Mouse (Mus musculus) limb, embryonic 12.5 days (tissue): ENCODE results near the gene Gm43738. TPM values are rescaled to one million over a fixed set of nuclear protein-coding genes. Genes with fewer than 3 reads are reported as not detected.
A peak's percentile ranks its signal among the peaks of the same experiment; 100 is the strongest.

Experiments used
- ATAC-seq: fragments of 200-750 bp; cut with Nextera tagmentation; 2 replicates; pipeline ENCODE4 v1.8.0; 2017; ENCODE audit warnings: low read depth, moderate TSS enrichment; ENCODE audit not compliant: insufficient number of reproducible peaks, insufficient read depth, low FRiP score, low TSS enrichment
- H3K27ac ChIP-seq: fragments of 300-500 bp; sonication (generic); 2 replicates; pipeline ENCODE4 v1.5.1; 2016; ENCODE audit warnings: mild to moderate bottlenecking, moderate library complexity
- H3K27me3 ChIP-seq: fragments of 300-500 bp; sonication (generic); 2 replicates; pipeline ENCODE4 v1.6.1; 2016; ENCODE audit warnings: mild to moderate bottlenecking, moderate library complexity
- H3K36me3 ChIP-seq: fragments of 300-500 bp; sonication (generic); 2 replicates; pipeline ENCODE4 v1.6.1; 2016; ENCODE audit warnings: mild to moderate bottlenecking, moderate library complexity
- H3K4me1 ChIP-seq: fragments of 300-500 bp; sonication (generic); replicated peaks from 2 replicates; pipeline ENCODE4 v1.6.1; 2016
- H3K4me2 ChIP-seq: fragments of 300-500 bp; sonication (generic); 2 replicates; pipeline ENCODE4 v1.6.1; 2016; ENCODE audit warnings: mild to moderate bottlenecking, moderate library complexity
- H3K4me3 ChIP-seq: fragments of 300-500 bp; sonication (generic); replicated peaks from 2 replicates; pipeline ENCODE4 v1.5.1; 2016; ENCODE audit warnings: mild to moderate bottlenecking
- H3K9ac ChIP-seq: fragments of 300-500 bp; sonication (generic); replicated peaks from 2 replicates; pipeline ENCODE4 v1.6.1; 2016; ENCODE audit warnings: mild to moderate bottlenecking, moderate library complexity
- H3K9me3 ChIP-seq: fragments of 300-500 bp; sonication (generic); 2 replicates; pipeline ENCODE4 v1.6.1; 2016; ENCODE audit warnings: mild to moderate bottlenecking, moderate library complexity
- WGBS: fragments of 180-500 bp; shearing (Covaris S2); methylation state at CpG from one replicate; pipeline ENCODE4 v1.1.7; 2016; 5-methylcytosine and 5-hydroxymethylcytosine counted together
- polyA plus RNA-seq: library from polyadenylated mRNA; unstranded; fragments of >200 nt; fragmentation: Nextera tagmentation; extraction: Ambion mirVana; gene quantifications from 2 replicates; pipeline ENCODE4 v1.2.1, GENCODE M21; 2016

Gm43738 gene
- 0.14 TPM in 1 of 2 replicates, not detected in the other for polyA plus RNA-seq

- Histone ChIP-seq H3K4me3 (peak within 1 kb of the TSS; percentile 76), H3K9me3 (no peaks in the 10 kb centered on the region), H3K4me2 (peak within 1 kb of the TSS; percentile 92), H3K4me1 (peaks cover 22% of the 10 kb centered on the region), H3K27ac (peak within 1 kb of the TSS; percentile 80), H3K36me3 (peaks cover 40% of the 10 kb centered on the region), H3K27me3 (no peaks in the 10 kb centered on the region), H3K9ac (peak within 1 kb of the TSS; percentile 73)
- WGBS: 47% methylated on average over 7 of the region's 7 CpGs
- no peak for ATAC-seq
These were observed at the start of gene Gm43738 for GRCm38 (mm10) chr3:89100811-89101210. Gene Gm43738, minus strand, starts transcription at chr3:89101099.

GRCm38 (mm10) chr3:89148567-89148966, 47.7 kb upstream of the Gm43738 start:
- no peaks in the 10 kb centered on the region for H3K9me3 ChIP-seq
- peaks cover 74% of the 10 kb centered on the region for H3K27me3 ChIP-seq

GRCm38 (mm10) chr3:89147979-89148311, 47.0 kb upstream of the Gm43738 start:
- 6% methylated on average over 15 of the region's 15 CpGs for WGBS
- peak overlapping the region; percentile 29 for H3K4me3 ChIP-seq
- no peaks in the 10 kb centered on the region for H3K36me3 ChIP-seq
- H3K27ac ChIP-seq: no peak overlapping the region
- ATAC-seq: no peak
- H3K9ac ChIP-seq: peak overlapping the region; percentile 24; the same call in 1 of the 2 replicates
- peaks cover 73% of the 10 kb centered on the region for H3K27me3 ChIP-seq
- H3K9me3 ChIP-seq: no peaks in the 10 kb centered on the region
- H3K4me2 ChIP-seq: peak overlapping the region; percentile 58
- peaks cover 9% of the 10 kb centered on the region for H3K4me1 ChIP-seq

More at GRCm38 (mm10) chr3:89148567-89148966, 47.7 kb upstream of the Gm43738 start:
- no peak for ATAC-seq
- Histone ChIP-seq H3K4me1 (peaks cover 9% of the 10 kb centered on the region), H3K36me3 (no peaks in the 10 kb centered on the region), H3K4me2 (peak overlapping the region; percentile 58), H3K9ac (no peak overlapping the region), H3K4me3 (no peak overlapping the region), H3K27ac (no peak overlapping the region)
- WGBS: 72% methylated on average over 14 of the region's 14 CpGs

- ATAC-seq: peak; percentile 34; the same call in 1 of the 2 replicates
- Histone ChIP-seq H3K36me3 (no peaks in the 10 kb centered on the region), H3K9me3 (no peaks in the 10 kb centered on the region), H3K4me3 (peak overlapping the region; percentile 29), H3K4me2 (peak overlapping the region; percentile 58), H3K27ac (no peak overlapping the region), H3K27me3 (peaks cover 67% of the 10 kb centered on the region), H3K9ac (peak overlapping the region; percentile 24; the same call in 1 of the 2 replicates), H3K4me1 (peaks cover 9% of the 10 kb centered on the region)
- 22% methylated on average over 26 of the region's 26 CpGs for WGBS
These were observed 46.4 kb upstream of the Gm43738 start for GRCm38 (mm10) chr3:89147101-89147978.

GRCm38 (mm10) chr3:89145566-89145965, 44.7 kb upstream of the Gm43738 start:
- no peak for ATAC-seq
- no peak overlapping the region for H3K9ac ChIP-seq
- no peaks in the 10 kb centered on the region for H3K9me3 ChIP-seq
- 27% methylated on average over 8 of the region's 8 CpGs for WGBS
- no peak overlapping the region for H3K27ac ChIP-seq
- peaks cover 53% of the 10 kb centered on the region for H3K27me3 ChIP-seq
- no peaks in the 10 kb centered on the region for H3K36me3 ChIP-seq
- H3K4me1 ChIP-seq: peaks cover 9% of the 10 kb centered on the region
- no peak overlapping the region for H3K4me2 ChIP-seq
- H3K4me3 ChIP-seq: no peak overlapping the region

- Histone ChIP-seq H3K4me3 (no peak overlapping the region), H3K9ac (no peak overlapping the region), H3K27ac (no peak overlapping the region), H3K36me3 (no peaks in the 10 kb centered on the region), H3K27me3 (peaks cover 46% of the 10 kb centered on the region), H3K4me1 (peaks cover 9% of the 10 kb centered on the region), H3K4me2 (no peak overlapping the region), H3K9me3 (no peaks in the 10 kb centered on the region)
- ATAC-seq: no peak
- 66% methylated on average over 10 of the region's 10 CpGs for WGBS
These were observed 43.9 kb upstream of the Gm43738 start for GRCm38 (mm10) chr3:89144821-89145220.

GRCm38 (mm10) chr3:89136365-89136764, 35.5 kb upstream of the Gm43738 start:
- WGBS: 48% methylated on average over 9 of the region's 9 CpGs
- Histone ChIP-seq H3K4me3 (no peak overlapping the region), H3K9me3 (no peaks in the 10 kb centered on the region), H3K36me3 (no peaks in the 10 kb centered on the region), H3K4me2 (no peak overlapping the region), H3K4me1 (peaks cover 7% of the 10 kb centered on the region), H3K27ac (no peak overlapping the region), H3K9ac (no peak overlapping the region), H3K27me3 (peaks cover 27% of the 10 kb centered on the region)
- ATAC-seq: no peak

GRCm38 (mm10) chr3:89135958-89136357, 35.1 kb upstream of the Gm43738 start, which contains the start of gene Pklr:
Gene Pklr, plus strand, starts transcription at chr3:89136142.
- H3K4me3 ChIP-seq: no peak within 1 kb of the TSS
- no peak within 1 kb of the TSS for H3K27ac ChIP-seq
- H3K9me3 ChIP-seq: no peaks in the 10 kb centered on the region
- no peak within 1 kb of the TSS for H3K4me2 ChIP-seq
- H3K9ac ChIP-seq: no peak within 1 kb of the TSS
- peaks cover 7% of the 10 kb centered on the region for H3K4me1 ChIP-seq
- H3K36me3 ChIP-seq: no peaks in the 10 kb centered on the region
- ATAC-seq: no peak
- H3K27me3 ChIP-seq: peaks cover 27% of the 10 kb centered on the region
- 62% methylated on average over 3 of the region's 3 CpGs for WGBS

- peaks cover 7% of the 10 kb centered on the region for H3K4me1 ChIP-seq
- no peak overlapping the region for H3K4me3 ChIP-seq
- no peak overlapping the region for H3K9ac ChIP-seq
- no peaks in the 10 kb centered on the region for H3K36me3 ChIP-seq
- H3K9me3 ChIP-seq: no peaks in the 10 kb centered on the region
- WGBS: 82% methylated on average over 1 of the region's 1 CpGs
- no peak overlapping the region for H3K4me2 ChIP-seq
- no peak overlapping the region for H3K27ac ChIP-seq
- peaks cover 27% of the 10 kb centered on the region for H3K27me3 ChIP-seq
- no peak for ATAC-seq
These were observed 32.9 kb upstream of the Gm43738 start for GRCm38 (mm10) chr3:89133752-89134151.

- peaks cover 7% of the 10 kb centered on the region for H3K4me1 ChIP-seq
- ATAC-seq: no peak
- no peak overlapping the region for H3K9ac ChIP-seq
- no peaks in the 10 kb centered on the region for H3K9me3 ChIP-seq
- 80% methylated on average over 7 of the region's 7 CpGs for WGBS
- H3K27ac ChIP-seq: no peak overlapping the region
- H3K4me3 ChIP-seq: no peak overlapping the region
- no peak overlapping the region for H3K4me2 ChIP-seq
- no peaks in the 10 kb centered on the region for H3K36me3 ChIP-seq
- peaks cover 27% of the 10 kb centered on the region for H3K27me3 ChIP-seq
These were observed 32.2 kb upstream of the Gm43738 start for GRCm38 (mm10) chr3:89133063-89133450.

- H3K27me3 ChIP-seq: peaks cover 27% of the 10 kb centered on the region
- H3K4me1 ChIP-seq: peaks cover 7% of the 10 kb centered on the region
- ATAC-seq: 0 out of 2 replicates have a peak, but pooled peaks have one; percentile 42
- no peaks in the 10 kb centered on the region for H3K36me3 ChIP-seq
- 15% methylated on average over 30 of the region's 30 CpGs for WGBS
- H3K4me2 ChIP-seq: peak overlapping the region; percentile 59
- H3K9me3 ChIP-seq: no peaks in the 10 kb centered on the region
- peak overlapping the region; percentile 36 for H3K4me3 ChIP-seq
- no peak overlapping the region for H3K27ac ChIP-seq
- peak overlapping the region; percentile 45 for H3K9ac ChIP-seq
These were observed 31.6 kb upstream of the Gm43738 start for GRCm38 (mm10) chr3:89132285-89133062.
